Mouse (Mus musculus): ENCODE results near the gene Olfr807.

Olfr807 gene

DNA sequence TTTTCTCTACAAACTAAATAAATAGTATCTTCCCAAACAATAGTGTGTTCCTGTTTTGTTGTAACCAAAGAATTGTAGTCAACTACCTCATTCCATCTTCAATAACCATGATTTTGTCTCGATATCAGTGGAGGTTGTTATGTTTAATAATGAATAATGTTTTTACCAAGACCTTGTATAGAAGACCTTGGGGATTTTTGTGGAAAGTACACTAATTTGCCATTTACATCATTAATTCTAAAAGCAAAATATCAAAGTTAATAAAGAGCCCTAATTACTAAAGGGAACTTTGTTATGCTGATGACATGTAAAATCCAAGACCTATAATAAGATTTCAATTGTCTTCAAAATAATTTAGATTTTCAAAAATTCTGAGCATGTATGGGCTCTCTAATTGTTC, at the start of gene Olfr807:
TSS of gene Olfr807 (minus strand) at position 101 of the 400 bp plus-strand sequence.
- no peak for DNase-seq (ENCODE audit: low spot score)

DNA sequence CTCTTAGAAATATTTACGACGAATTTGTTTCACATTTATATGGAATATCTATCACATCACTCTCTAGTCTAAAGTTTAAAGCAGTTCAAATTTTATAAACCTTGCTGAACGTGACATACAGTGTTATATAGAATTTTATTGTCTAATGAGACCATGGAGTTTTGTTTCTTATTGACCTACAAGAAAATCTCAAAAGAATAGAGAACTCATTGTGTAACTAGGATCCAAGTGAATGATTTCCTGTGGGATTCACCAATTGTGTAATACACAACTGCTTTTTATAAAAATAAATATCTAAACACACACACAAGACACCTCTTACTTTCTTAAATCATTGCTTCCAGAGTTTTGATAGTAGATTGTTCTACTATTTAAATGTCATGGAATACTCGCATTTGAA, 46.7 kb upstream of the Olfr807 start, which contains the start of gene Olfr811:
TSS of gene Olfr811 (minus strand) at position 101 of the 400 bp plus-strand sequence.
- DNase-seq (ENCODE audit: low spot score) = no peak

- DNase-seq (ENCODE audit: low spot score) = no peak
Measured at GRCm38 (mm10) chr10:129794817-129795216, 37.2 kb upstream of the Olfr807 start, which contains the start of gene Olfr810. Olfr810 (minus strand) TSS chr10:129794917.

DNA sequence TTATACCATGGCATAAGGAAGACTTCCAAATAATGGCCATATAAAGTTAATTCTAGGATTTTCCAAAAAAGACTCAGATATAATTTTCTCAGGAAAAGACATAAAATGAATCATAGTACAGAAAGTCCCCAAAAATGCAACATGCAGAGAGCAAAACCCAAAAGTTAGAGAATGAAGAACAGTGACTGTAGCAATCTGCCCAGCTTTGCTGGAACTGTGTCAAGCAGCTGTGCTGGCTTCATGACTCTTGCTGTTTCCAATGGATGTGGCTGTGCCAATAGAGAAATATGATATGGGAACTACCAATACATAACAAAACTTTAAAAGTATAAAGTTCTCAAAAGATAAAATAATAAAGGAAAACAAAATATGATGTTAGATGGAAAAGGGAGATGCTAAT, 20.5 kb upstream of the Olfr807 start:
- no peak for DNase-seq (ENCODE audit: low spot score)

GRCm38 (mm10) chr10:129774338-129774737, 16.7 kb upstream of the Olfr807 start, which contains the start of gene Olfr809:
Olfr809 (plus strand) TSS chr10:129774638.
- no peak for DNase-seq (ENCODE audit: low spot score)

DNA sequence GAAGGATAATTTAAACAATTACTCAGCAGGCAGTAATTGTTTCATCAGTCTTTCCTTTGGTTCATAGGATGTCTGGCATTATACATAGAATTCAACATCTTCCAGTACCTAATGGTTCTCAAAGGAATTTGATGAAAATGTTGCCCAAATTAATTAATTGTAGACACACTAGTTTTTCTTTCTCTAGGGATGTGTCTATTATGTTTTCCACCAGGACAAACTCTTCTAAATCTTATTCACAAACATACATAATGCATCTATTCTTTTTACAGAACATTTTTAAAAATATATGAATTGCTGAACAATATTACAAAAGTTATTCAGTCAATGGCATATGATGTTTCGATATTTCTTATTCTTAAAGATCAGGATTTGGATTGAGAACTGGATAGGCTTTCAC, 7.6 kb upstream of the Olfr807 start, which contains the start of gene Olfr808:
TSS of gene Olfr808 (plus strand) at position 301 of the 400 bp plus-strand sequence.
- DNase-seq (ENCODE audit: low spot score) = no peak

DNA sequence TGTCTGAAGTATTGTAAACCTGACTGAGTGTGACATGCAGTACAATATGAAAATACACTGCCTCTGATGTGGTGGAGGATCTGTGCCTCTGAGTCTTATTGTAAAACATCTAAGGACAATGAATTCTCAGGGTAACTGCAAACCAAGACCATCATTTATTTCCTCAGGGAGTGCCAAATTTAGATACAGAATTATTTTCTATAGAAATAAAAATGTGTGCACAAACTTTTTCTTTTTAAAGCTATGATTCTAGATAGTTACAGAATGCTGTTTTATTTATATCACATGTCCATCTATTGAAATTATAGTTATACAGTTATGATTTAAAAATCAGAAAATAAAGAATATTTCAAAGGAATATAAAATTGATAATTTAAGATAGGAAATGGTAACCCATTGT, 15.8 kb downstream of the Olfr807 start, which contains the start of gene Olfr806:
TSS of gene Olfr806 (minus strand) at position 101 of the 400 bp plus-strand sequence.
- DNase-seq (ENCODE audit: low spot score) = no peak

- DNase-seq (ENCODE audit: low spot score) = no peak
Measured at GRCm38 (mm10) chr10:129729275-129729674, 28.3 kb downstream of the Olfr807 start, which contains the start of gene Olfr805. Olfr805 (minus strand) TSS chr10:129729375.
